Mouse (Mus musculus) ES-Bruce4 (cell line): ENCODE measurements around the gene Ddx46. TPM values are rescaled to one million over a fixed set of nuclear protein-coding genes. Genes with fewer than 3 reads are reported as not detected.
A peak's percentile ranks its signal among the peaks of the same experiment; 100 is the strongest.
"Not testable (repeated sequence)": the region's sequence is repeated elsewhere in the genome, so short reads cannot be mapped to it uniquely, and the experiment has no call there.

Source experiments
- H3K27ac ChIP-seq: 2 replicates; pipeline ENCODE4 v1.5.1; 2012; ENCODE audit warnings: low read length, inconsistent platforms; ENCODE audit not compliant: insufficient read depth
- H3K27me3 ChIP-seq: 2 replicates; pipeline ENCODE4 v1.6.1; 2012; ENCODE audit warnings: mild to moderate bottlenecking, low read length, inconsistent platforms; ENCODE audit not compliant: control insufficient read depth, poor library complexity, insufficient read depth, severe bottlenecking
- H3K36me3 ChIP-seq: 2 replicates; pipeline ENCODE4 v1.6.1; 2012; ENCODE audit warnings: inconsistent platforms, mild to moderate bottlenecking, low read length, moderate library complexity; ENCODE audit not compliant: control insufficient read depth, poor library complexity, insufficient read depth, severe bottlenecking
- H3K4me1 ChIP-seq: one replicate; pipeline ENCODE4 v1.8.1; 2011; ENCODE audit warnings: low read length; ENCODE audit not compliant: control insufficient read depth, insufficient read depth
- H3K4me3 ChIP-seq: 2 replicates; pipeline ENCODE4 v1.5.1; 2011; ENCODE audit warnings: low read depth, mild to moderate bottlenecking, low read length
- H3K9ac ChIP-seq: 2 replicates; pipeline ENCODE4 v1.6.1; 2012; ENCODE audit warnings: low read depth, mild to moderate bottlenecking, inconsistent platforms; ENCODE audit not compliant: poor library complexity, severe bottlenecking
- H3K9me3 ChIP-seq: replicated peaks from 2 replicates; pipeline ENCODE4 v1.6.1; 2012; ENCODE audit warnings: mild to moderate bottlenecking, low read length, inconsistent platforms; ENCODE audit not compliant: control insufficient read depth, poor library complexity, insufficient read depth, severe bottlenecking
- CTCF ChIP-seq: IDR thresholded peaks from one replicate; pipeline ENCODE4 v1.8.1; 2011; ENCODE audit warnings: low read depth, low read length
- EP300 ChIP-seq: IDR thresholded peaks from 2 replicates; pipeline ENCODE4 v1.6.1; 2011; ENCODE audit warnings: low read depth, low read length; ENCODE audit not compliant: insufficient read depth
- POLR2A ChIP-seq: IDR thresholded peaks from one replicate; pipeline ENCODE4 v1.8.1; 2011; ENCODE audit warnings: low read length; ENCODE audit not compliant: insufficient read depth
- polyA plus RNA-seq: library from polyadenylated mRNA; stranded (reverse); fragments of >200 nt; gene quantifications from 2 replicates; pipeline ENCODE4 v1.2.4, GENCODE M21; 2011; ENCODE audit warnings: low read depth; ENCODE audit not compliant: missing spikeins, insufficient read depth, insufficient read length

The Ddx46 gene
- polyA plus RNA-seq, 1 experiment: 113 TPM

DNA sequence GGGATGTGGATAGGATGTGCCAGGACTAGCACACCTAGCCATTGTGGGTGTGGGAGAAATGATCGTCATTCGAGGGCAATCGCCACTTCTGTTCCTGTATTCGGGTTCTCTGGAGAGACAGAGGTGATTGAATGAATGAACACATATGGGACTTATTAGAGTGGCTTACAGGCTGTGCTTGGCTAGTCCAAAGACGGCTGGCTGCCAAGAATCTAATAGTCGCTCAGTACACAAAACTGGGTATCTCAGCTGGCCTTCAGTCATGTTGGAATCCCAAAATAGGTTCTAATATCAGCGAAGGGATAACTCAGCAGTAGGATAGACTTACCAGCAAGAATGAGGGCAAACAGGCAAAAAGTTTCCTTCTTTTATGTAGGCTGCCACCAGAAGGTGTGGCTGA lies 22.8 kb upstream of the Ddx46 start:
- Histone ChIP-seq H3K9me3 (no peaks in the 10 kb centered on the region), H3K4me1 (no peaks in the 10 kb centered on the region), H3K36me3 (no peaks in the 10 kb centered on the region), H3K9ac (no peak overlapping the region), H3K4me3 (no peak overlapping the region), H3K27me3 (no peaks in the 10 kb centered on the region), H3K27ac (no peak overlapping the region)
- no peak for TF ChIP-seq POLR2A
- TF ChIP-seq EP300: no peak

DNA sequence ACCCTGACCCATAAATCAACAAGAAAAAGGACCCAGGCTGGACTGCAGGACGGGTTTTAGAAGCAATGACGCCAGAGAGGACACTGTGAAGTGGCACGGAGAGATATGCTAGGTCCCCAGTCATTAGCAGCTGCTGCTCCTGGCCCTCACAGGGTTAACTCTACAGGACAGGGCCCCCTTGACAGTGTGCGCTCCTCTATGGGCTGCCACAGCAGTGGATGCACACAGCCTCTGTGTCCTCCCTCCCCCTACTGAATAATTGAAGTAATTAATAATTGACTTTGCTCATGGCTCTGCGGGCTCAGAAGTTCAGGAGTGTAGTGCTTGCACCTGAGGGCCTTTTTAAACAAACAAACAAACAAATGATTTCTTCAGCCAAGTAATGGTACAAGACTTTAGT lies 21.4 kb upstream of the Ddx46 start:
- Histone ChIP-seq H3K9ac (no peak overlapping the region), H3K27ac (no peak overlapping the region), H3K36me3 (no peaks in the 10 kb centered on the region), H3K9me3 (no peaks in the 10 kb centered on the region), H3K4me1 (no peaks in the 10 kb centered on the region), H3K4me3 (no peak overlapping the region), H3K27me3 (no peaks in the 10 kb centered on the region)
- TF ChIP-seq EP300: no peak
- no peak for TF ChIP-seq POLR2A
- TF ChIP-seq CTCF: no peak

DNA sequence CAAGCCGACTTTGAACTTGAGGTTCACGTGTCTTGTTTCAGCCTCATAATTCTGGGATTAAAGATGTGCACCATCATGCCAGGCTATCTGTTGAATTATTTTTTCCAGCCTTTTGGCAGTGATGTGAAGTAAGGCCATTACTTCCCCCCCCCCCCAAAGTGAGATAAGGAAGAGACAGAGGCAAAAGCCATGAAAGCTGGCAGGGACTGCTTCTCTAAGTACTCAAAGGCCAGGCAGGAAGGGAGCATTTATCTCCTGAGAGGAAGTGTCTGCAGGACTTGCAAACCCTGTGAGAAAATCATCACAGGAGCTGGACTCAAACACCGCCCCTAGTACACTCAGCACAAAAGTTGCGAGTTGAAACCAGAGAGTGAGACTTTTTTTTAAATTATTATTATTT lies 15.5 kb upstream of the Ddx46 start:
- Histone ChIP-seq H3K27ac (no peak overlapping the region), H3K27me3 (no peaks in the 10 kb centered on the region), H3K4me3 (no peak overlapping the region), H3K9me3 (no peaks in the 10 kb centered on the region), H3K4me1 (no peaks in the 10 kb centered on the region), H3K9ac (no peak overlapping the region), H3K36me3 (no peaks in the 10 kb centered on the region)
- TF ChIP-seq CTCF (no peak), EP300 (no peak), POLR2A (no peak)

DNA sequence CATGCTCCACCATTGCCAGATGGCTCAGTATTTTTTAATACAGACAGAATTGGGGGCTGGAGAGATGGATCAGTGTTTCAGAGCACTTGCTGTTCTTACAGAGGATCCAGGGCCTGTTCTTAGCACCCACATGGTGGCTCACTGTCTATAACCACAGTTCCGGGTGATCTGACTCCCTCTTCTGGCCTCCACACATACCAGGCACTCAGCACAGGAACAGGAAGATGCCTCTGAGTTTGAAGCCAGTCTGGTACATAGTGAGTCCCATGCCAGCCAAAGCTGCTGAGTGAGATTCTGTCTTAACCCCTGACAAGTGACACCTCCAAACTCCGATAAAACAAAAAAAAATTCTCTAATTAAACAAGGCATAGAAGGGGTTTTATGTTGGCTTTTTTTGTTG lies 14.6 kb upstream of the Ddx46 start:
- TF ChIP-seq POLR2A (no peak), CTCF (no peak), EP300 (no peak)
- H3K36me3 ChIP-seq: no peaks in the 10 kb centered on the region
- H3K9ac ChIP-seq: no peak overlapping the region

DNA sequence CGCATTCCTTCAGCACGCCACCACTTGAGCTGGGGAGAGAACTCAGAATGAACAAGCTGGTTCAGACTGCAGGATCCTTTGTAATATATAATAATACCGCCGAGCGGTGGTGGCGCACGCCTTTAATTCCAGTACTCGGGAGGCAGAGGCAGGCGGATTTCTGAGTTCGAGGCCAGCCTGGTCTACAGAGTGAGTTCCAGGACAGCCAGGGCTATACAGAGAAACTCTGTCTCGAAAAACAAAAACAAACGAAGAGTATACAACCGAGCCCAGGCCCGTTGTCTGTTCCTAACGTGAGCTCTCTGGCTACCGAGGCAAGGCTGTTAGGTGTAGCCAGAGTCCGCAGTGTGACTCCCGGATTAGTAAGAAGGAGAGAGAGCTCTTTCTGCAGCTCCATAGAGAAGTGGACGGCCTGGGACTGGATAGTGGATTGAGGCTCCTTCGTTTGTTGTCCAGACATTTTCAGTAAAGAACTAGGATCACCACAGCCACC lies 12.6 kb upstream of the Ddx46 start:
- peak overlapping the region; percentile 80 for H3K9ac ChIP-seq
- not testable (repeated sequence) for H3K27ac ChIP-seq
- H3K4me3 ChIP-seq: peak overlapping the region; percentile 98

More for the DNA sequence above, 14.6 kb upstream of the Ddx46 start:
- no peaks in the 10 kb centered on the region for H3K9me3 ChIP-seq
- no peaks in the 10 kb centered on the region for H3K4me1 ChIP-seq
- no peaks in the 10 kb centered on the region for H3K27me3 ChIP-seq
- no peak overlapping the region for H3K27ac ChIP-seq
- no peak overlapping the region for H3K4me3 ChIP-seq

DNA sequence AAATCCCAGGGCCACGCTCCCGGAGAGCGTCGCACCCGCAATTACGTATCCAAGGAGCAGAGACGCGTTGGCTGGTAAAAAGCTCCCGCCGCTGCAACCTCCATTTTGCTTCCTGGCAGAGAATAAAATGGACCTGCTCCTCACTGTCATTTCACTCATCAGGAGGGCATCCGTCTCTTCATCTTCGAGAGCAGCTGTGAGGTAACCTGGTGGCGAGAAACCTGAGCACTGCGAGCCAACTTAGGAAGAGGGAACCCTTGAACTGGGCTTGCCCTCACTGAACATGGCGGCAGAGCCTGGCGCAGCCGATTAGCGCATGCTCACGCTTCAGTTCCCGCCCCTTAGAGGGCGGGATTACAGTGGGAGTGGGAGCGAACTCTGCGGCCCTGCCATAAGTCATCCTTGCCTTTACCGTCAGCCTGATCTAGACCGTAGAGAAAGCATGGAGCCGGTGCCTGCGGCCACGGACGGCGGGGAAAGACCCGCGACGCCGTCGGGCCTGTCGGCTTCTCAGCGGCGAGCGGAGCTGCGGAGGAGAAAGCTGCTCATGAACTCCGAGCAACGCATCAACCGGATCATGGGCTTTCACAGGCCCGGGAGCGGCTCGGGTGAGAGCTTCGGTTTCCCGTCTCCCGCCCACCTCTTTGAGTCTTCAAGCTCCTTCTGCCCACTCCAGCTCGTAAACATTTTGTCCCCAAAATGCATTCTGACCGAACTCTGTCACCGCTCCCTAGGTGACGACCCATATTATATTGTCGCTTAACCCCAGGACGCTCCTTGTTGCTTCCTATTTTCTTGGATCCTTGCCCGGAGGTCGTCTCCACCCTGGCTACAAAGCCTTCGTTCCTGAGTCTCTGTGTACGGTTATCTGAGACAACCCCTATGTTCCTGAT lies 11.9 kb upstream of the Ddx46 start, which contains the start of gene Caml:
Gene Caml (plus strand): TSS at position 357 of the 893 bp plus-strand sequence.
- Histone ChIP-seq H3K27ac (peak within 1 kb of the TSS; percentile 88), H3K9ac (peak within 1 kb of the TSS; percentile 80), H3K4me3 (peak within 1 kb of the TSS; percentile 98), H3K27me3 (no peaks in the 10 kb centered on the region), H3K9me3 (no peaks in the 10 kb centered on the region), H3K4me1 (no peaks in the 10 kb centered on the region), H3K36me3 (no peaks in the 10 kb centered on the region)
- TF ChIP-seq EP300 (no peak), POLR2A (peak; percentile 79), CTCF (no peak)

More for the DNA sequence above, 12.6 kb upstream of the Ddx46 start:
- not testable (repeated sequence) for H3K36me3 ChIP-seq, H3K4me1 ChIP-seq, H3K9me3 ChIP-seq, H3K27me3 ChIP-seq
